8 mouse cellular contexts compared by ENCODE assay signal in genomic region chrX:151802956-151803776, GRCm38 (mm10). TPM values are rescaled to one million over a fixed set of nuclear protein-coding genes. Genes with fewer than 3 reads are reported as not detected.
DNase-seq lines count a peak whose midpoint lies in the region; ATAC-seq lines count a peak whose summit lies in the region.

No protein-coding gene starts in this region.

- WGBS in hindbrain, embryonic 12.5 days, result 24% methylated on average over 71 of the region's 77 CpGs

- no peaks in the 10 kb centered on the region; the same call in 1 of the 2 replicates for H3K27me3 ChIP-seq in hindbrain, embryonic 12.5 days

- no peaks in the 10 kb centered on the region for H3K36me3 ChIP-seq in hindbrain, embryonic 12.5 days

- peak overlapping the region; percentile 51 for H3K4me3 ChIP-seq in hindbrain, embryonic 12.5 days

- peak; percentile 97 for DNase-seq in NIH3T3 (ENCODE audit: low read depth)
- DNase-seq in cerebellum, postnatal 10 days, result peak; percentile 95 to 96
- peak; percentile 92 to 94 for DNase-seq in frontal cortex, postnatal 10 days (ENCODE audit: low spot score in 2 of 2)
- DNase-seq in layer of hippocampus, postnatal 14 days (ENCODE audit: low spot score in 2 of 2), result peak; percentile 90 to 96
- peak; percentile 93 for DNase-seq in lung, postnatal 14 days
- DNase-seq in retina, adult 2 months (ENCODE audit: low read depth, low spot score), result peak; percentile 89
- DNase-seq in thymus, postnatal 36 days, result peak; percentile 88 to 93

- no peaks in the 10 kb centered on the region for H3K9me3 ChIP-seq in hindbrain, embryonic 12.5 days (replicated peaks)

- H3K4me2 ChIP-seq in hindbrain, embryonic 12.5 days (replicated peaks), result peak overlapping the region; percentile 65

- H3K9ac ChIP-seq in hindbrain, embryonic 12.5 days, result peak overlapping the region; percentile 68

- peak overlapping the region; percentile 92 for H3K27ac ChIP-seq in hindbrain, embryonic 12.5 days

- no peaks in the 10 kb centered on the region for H3K4me1 ChIP-seq in hindbrain, embryonic 12.5 days

- ATAC-seq in hindbrain, embryonic 12.5 days (ENCODE audit: low FRiP score), result peak; percentile 87

RNA-seq across cellular contexts. Expression of gene Huwe1, which starts 2.6 kb away (rescaled TPM):
- polyA plus RNA-seq in hindbrain, embryonic 12.5 days (2016; fragmentation: Nextera tagmentation; extraction: Ambion mirVana), result 72.1 and 73.0 TPM in 2 replicates
- 100 to 1,000 TPM; 260 to 283 TPM for total RNA-seq in layer of hippocampus, postnatal 14 days (2021)

Comparison
In these comparisons a context has a peak if more than half of its experiments do, and no peak if none do; other contexts are left out.
1. Peak in every context shown above with its lines: DNase-seq, ATAC-seq, H3K4me3 ChIP-seq and H3K27ac ChIP-seq.